Mouse (Mus musculus) neural tube, embryonic 11.5 days (tissue): Measurements from ENCODE around the gene Cpm. TPM values are rescaled to one million over a fixed set of nuclear protein-coding genes. Genes with fewer than 3 reads are reported as not detected.

ENCODE experiments used
- ATAC-seq: fragments of 200-750 bp; cut with Nextera tagmentation; 2 replicates; pipeline ENCODE4 v1.8.0; 2017; ENCODE audit warnings: moderate number of reproducible peaks, mild to moderate bottlenecking, moderate TSS enrichment, moderate library complexity; ENCODE audit not compliant: insufficient read depth, low FRiP score, low TSS enrichment
- DNase-seq: peaks from one replicate; pipeline ENCODE4 v3.0.0-alpha.2; 2015; ENCODE audit warnings: low spot score
- H3K27ac ChIP-seq: fragments of 300-500 bp; sonication (generic); 2 replicates; pipeline ENCODE4 v1.5.1; 2014; ENCODE audit warnings: low read depth, mild to moderate bottlenecking, low read length
- H3K27me3 ChIP-seq: fragments of 300-500 bp; sonication (generic); 2 replicates; pipeline ENCODE4 v1.6.1; 2014; ENCODE audit warnings: mild to moderate bottlenecking, low read length, mixed read lengths; ENCODE audit not compliant: control insufficient read depth, insufficient read depth
- H3K36me3 ChIP-seq: fragments of 300-500 bp; sonication (generic); 2 replicates; pipeline ENCODE4 v1.6.1; 2014; ENCODE audit warnings: mild to moderate bottlenecking, low read length, moderate library complexity, mixed read lengths; ENCODE audit not compliant: control insufficient read depth, insufficient read depth
- H3K4me1 ChIP-seq: fragments of 300-500 bp; sonication (generic); 2 replicates; pipeline ENCODE4 v1.6.1; 2014; ENCODE audit warnings: low read length, mixed read lengths; ENCODE audit not compliant: control insufficient read depth, insufficient read depth
- H3K4me2 ChIP-seq: fragments of 300-500 bp; sonication (generic); 2 replicates; pipeline ENCODE4 v1.6.1; 2014; ENCODE audit warnings: low read depth, mild to moderate bottlenecking, moderate library complexity
- H3K4me3 ChIP-seq: fragments of 300-500 bp; sonication (generic); 2 replicates; pipeline ENCODE4 v1.5.1; 2014; ENCODE audit warnings: low read depth, low read length
- H3K9ac ChIP-seq: fragments of 300-500 bp; sonication (generic); 2 replicates; pipeline ENCODE4 v1.6.1; 2014; ENCODE audit warnings: mild to moderate bottlenecking, low read length
- H3K9me3 ChIP-seq: fragments of 300-500 bp; sonication (generic); 2 replicates; pipeline ENCODE4 v1.6.1; 2016; ENCODE audit warnings: low read length; ENCODE audit not compliant: control insufficient read depth
- WGBS: fragments of 180-500 bp; shearing (Covaris S2); extraction: QIAGEN DNeasy Blood & Tissue Kit; methylation state at CpG from one replicate; pipeline ENCODE4 v1.1.7; 2014; 5-methylcytosine and 5-hydroxymethylcytosine counted together
- polyA plus RNA-seq: library from polyadenylated mRNA; unstranded; fragments of >200 nt; fragmentation: Nextera tagmentation; extraction: Ambion mirVana; gene quantifications from 2 replicates; pipeline ENCODE4 v1.2.1, GENCODE M21; 2014

Gene Cpm
- polyA plus RNA-seq, 1 experiment from 2014 or later = 21.1 TPM

GRCm38 (mm10) chr10:117626840-117627615 lies 2.3 kb upstream of the Cpm start:
- DNase-seq = no peak
- Histone ChIP-seq H3K27ac (no peak overlapping the region), H3K4me2 (no peak overlapping the region), H3K36me3 (no peaks in the 10 kb centered on the region), H3K4me3 (no peak overlapping the region), H3K4me1 (peaks cover 2% of the 10 kb centered on the region; the same call in 1 of the 2 replicates), H3K27me3 (peaks cover 16% of the 10 kb centered on the region), H3K9ac (no peak overlapping the region), H3K9me3 (no peaks in the 10 kb centered on the region)
- ATAC-seq = no peak
- 57% methylated on average over 7 of the region's 7 CpGs for WGBS

GRCm38 (mm10) chr10:117627616-117627930 lies 1.7 kb upstream of the Cpm start:
- no peak overlapping the region for H3K4me2 ChIP-seq
- DNase-seq (no peak), ATAC-seq (no peak)
- 53% methylated on average over 7 of the region's 7 CpGs for WGBS
- no peaks in the 10 kb centered on the region for H3K9me3 ChIP-seq
- H3K4me3 ChIP-seq = no peak overlapping the region
- H3K36me3 ChIP-seq = no peaks in the 10 kb centered on the region
- H3K27me3 ChIP-seq = peaks cover 16% of the 10 kb centered on the region
- H3K4me1 ChIP-seq = peaks cover 2% of the 10 kb centered on the region; the same call in 1 of the 2 replicates
- H3K9ac ChIP-seq = no peak overlapping the region
- no peak overlapping the region for H3K27ac ChIP-seq

GRCm38 (mm10) chr10:117627949-117628348 lies 1.4 kb upstream of the Cpm start:
- no peaks in the 10 kb centered on the region for H3K9me3 ChIP-seq
- H3K4me1 ChIP-seq = peaks cover 2% of the 10 kb centered on the region; the same call in 1 of the 2 replicates
- DNase-seq (no peak), ATAC-seq (no peak)
- H3K4me3 ChIP-seq = no peak overlapping the region
- H3K27ac ChIP-seq = no peak overlapping the region
- H3K36me3 ChIP-seq = no peaks in the 10 kb centered on the region
- H3K27me3 ChIP-seq = peaks cover 16% of the 10 kb centered on the region
- H3K9ac ChIP-seq = no peak overlapping the region
- 52% methylated on average over 6 of the region's 6 CpGs for WGBS
- no peak overlapping the region for H3K4me2 ChIP-seq

DNA sequence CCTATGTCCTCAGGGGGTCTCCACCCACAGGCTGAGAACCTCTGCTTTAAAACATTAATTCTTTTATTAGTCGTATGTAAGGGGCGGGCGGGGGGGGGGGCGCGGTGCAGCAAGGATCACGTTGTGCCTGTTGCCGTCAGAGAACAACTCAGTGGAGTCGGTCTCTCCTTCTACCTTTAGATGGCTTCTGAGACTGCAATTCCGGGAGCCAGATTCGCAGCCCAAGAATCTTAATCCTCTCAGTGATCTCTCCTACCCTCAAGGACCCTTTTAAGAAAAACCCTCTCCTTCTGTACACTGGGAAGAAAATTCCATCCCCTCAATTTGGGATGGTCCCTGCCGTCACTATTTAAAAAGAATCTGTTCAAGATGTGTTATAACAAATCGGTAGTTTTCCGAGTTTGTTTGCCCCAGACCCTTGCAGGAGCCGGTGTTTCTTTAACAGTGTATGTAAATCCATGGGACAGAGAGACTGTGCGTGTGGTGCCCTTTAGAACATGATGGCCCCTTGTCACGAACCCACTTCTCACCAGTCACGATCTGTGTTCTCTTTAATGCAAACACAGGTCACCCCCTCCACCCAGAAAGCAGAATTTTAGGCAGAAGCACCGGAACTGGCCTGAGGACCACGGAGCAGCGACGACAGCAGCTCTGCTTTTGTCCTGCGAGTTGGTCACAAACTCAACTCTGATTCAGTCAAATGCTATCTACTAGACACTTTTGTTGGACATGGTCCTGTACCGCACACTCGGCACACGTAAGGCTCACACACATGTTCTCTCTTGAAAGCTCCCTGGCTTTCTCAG lies 734 bp upstream of the Cpm start:
- H3K4me2 ChIP-seq = peak overlapping the region; percentile 88
- WGBS = 2% methylated on average over 25 of the region's 25 CpGs
- peaks cover 16% of the 10 kb centered on the region for H3K27me3 ChIP-seq
- H3K9me3 ChIP-seq = no peaks in the 10 kb centered on the region
- DNase-seq = no peak
- H3K4me1 ChIP-seq = peaks cover 2% of the 10 kb centered on the region; the same call in 1 of the 2 replicates
- peak overlapping the region; percentile 60 for H3K4me3 ChIP-seq
- no peaks in the 10 kb centered on the region for H3K36me3 ChIP-seq
- no peak overlapping the region; the same call in 1 of the 2 replicates for H3K9ac ChIP-seq
- ATAC-seq = peak; percentile 10; the same call in 1 of the 2 replicates
- H3K27ac ChIP-seq = no peak overlapping the region

DNA sequence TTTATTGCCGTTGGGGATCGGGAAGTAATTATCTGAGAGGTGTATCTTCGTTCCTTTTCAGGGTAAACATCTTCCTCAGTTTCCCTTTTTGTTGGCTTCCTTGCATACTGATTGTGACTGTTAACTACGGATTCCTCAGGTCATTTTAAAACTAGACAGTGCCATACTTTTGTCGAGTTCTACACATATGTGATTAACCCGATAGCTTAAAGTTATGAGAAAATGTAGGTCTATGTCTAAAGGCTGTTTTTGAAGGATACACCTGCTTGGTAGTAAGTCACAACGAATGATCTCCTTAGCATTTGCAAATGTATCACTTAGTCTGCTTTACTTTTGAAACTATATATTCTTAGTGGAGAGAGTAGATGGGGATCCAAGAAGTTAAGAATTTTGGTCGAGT lies 876 bp downstream of the Cpm start:
- H3K4me2 ChIP-seq = peak overlapping the region; percentile 88
- ATAC-seq (no peak), DNase-seq (no peak)
- no peaks in the 10 kb centered on the region for H3K9me3 ChIP-seq
- H3K4me3 ChIP-seq = peak overlapping the region; percentile 60
- H3K4me1 ChIP-seq = peaks cover 2% of the 10 kb centered on the region; the same call in 1 of the 2 replicates
- no peaks in the 10 kb centered on the region for H3K36me3 ChIP-seq
- WGBS = 27% methylated on average over 8 of the region's 8 CpGs
- no peak overlapping the region for H3K27ac ChIP-seq
- no peak overlapping the region for H3K9ac ChIP-seq
- peaks cover 16% of the 10 kb centered on the region for H3K27me3 ChIP-seq

DNA sequence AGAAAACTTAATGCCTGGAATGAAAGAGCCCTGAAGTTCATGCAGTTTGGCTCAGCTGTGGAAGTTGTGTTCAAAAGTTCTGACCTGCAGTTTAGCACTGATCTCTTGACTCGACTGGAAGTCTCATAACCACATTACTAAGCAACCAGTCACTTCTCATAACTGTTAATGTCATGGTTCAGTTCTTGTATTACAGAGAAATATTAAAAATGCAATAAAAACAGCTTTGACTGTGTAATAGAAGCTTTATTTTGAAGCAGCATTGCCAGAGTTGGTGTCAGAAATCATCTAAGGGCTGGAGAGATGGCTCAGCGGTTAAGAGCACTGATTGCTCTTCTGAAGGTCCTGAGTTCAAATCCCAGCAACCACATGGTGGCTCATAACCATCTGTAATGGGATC lies 1.5 kb downstream of the Cpm start:
- H3K9ac ChIP-seq = no peak overlapping the region
- no peak for ATAC-seq
- H3K4me2 ChIP-seq = no peak overlapping the region
- no peaks in the 10 kb centered on the region for H3K9me3 ChIP-seq
- peaks cover 16% of the 10 kb centered on the region for H3K27me3 ChIP-seq
- H3K27ac ChIP-seq = no peak overlapping the region
- no peaks in the 10 kb centered on the region for H3K36me3 ChIP-seq
- peaks cover 2% of the 10 kb centered on the region; the same call in 1 of the 2 replicates for H3K4me1 ChIP-seq
- WGBS = 63% methylated on average over 2 of the region's 2 CpGs
- no peak for DNase-seq
- H3K4me3 ChIP-seq = no peak overlapping the region

DNA sequence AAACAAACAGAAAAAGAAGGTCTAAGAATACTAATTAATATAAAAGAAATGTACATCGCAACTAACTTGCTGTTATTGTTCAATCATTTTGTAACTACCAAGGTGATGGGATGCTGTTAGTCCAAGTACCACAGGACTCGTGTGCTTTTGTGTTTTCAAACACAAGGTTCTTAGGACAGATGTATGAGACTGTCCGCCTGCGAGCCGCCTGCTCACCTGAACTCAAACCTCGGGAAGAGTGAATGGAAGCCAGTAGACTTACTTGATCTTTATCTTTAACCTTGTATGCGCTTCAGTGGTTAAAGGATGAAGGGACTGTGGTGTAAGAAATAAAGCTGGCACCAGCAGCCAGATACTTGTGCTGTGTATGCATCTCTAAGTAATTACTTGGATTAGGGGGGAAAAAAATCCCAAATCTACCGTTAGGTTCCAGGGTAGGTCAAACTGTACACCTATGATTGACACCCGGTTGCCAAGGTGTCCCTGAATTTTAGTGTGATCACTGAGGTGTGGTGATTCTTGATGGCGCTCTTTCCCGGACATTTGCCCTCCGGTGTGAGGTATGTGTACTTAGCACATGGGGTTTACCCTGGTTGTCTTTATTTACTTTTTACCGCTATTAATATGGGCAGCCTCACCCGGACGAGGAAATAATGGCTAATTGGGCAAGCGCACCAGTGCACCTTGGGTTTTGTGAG lies 2.4 kb downstream of the Cpm start:
- WGBS = 88% methylated on average over 16 of the region's 16 CpGs
- H3K9me3 ChIP-seq = no peaks in the 10 kb centered on the region
- no peaks in the 10 kb centered on the region for H3K36me3 ChIP-seq
- H3K4me2 ChIP-seq = no peak overlapping the region
- no peak overlapping the region for H3K9ac ChIP-seq
- H3K4me1 ChIP-seq = peaks cover 2% of the 10 kb centered on the region; the same call in 1 of the 2 replicates
- H3K27me3 ChIP-seq = peaks cover 16% of the 10 kb centered on the region
- ATAC-seq = no peak
- no peak for DNase-seq
- no peak overlapping the region for H3K4me3 ChIP-seq
- no peak overlapping the region for H3K27ac ChIP-seq

DNA sequence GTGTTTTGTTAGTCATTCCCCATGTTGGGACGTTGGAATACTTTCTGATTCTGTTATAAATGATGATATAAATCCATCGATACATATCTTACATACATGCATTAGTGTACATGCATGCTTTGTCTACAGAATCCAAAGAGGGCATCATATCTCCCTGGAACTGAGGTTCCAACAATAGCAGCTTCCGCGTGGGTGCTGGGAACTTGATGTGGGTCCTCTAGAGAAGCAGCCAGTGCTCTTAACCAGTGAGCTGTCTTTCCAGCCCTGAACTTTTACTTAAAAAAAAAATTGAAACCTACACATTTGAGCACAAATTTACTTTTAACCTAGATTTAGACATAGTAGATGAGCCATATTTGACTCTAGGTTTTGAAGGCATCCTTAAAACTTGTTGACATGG lies 3.1 kb downstream of the Cpm start:
- Histone ChIP-seq H3K9me3 (no peaks in the 10 kb centered on the region), H3K27me3 (peaks cover 16% of the 10 kb centered on the region), H3K9ac (no peak overlapping the region), H3K27ac (no peak overlapping the region), H3K36me3 (no peaks in the 10 kb centered on the region), H3K4me3 (no peak overlapping the region), H3K4me1 (peaks cover 2% of the 10 kb centered on the region; the same call in 1 of the 2 replicates), H3K4me2 (no peak overlapping the region)
- WGBS = 92% methylated on average over 4 of the region's 4 CpGs
- DNase-seq = no peak
- no peak for ATAC-seq
